Mouse (Mus musculus) heart, embryonic 14.5 days (tissue): ENCODE measurements around the gene Cfap97d1. TPM values are rescaled to one million over a fixed set of nuclear protein-coding genes. Genes with fewer than 3 reads are reported as not detected.

Experiments used
- ATAC-seq: fragments of 200-750 bp; cut with Nextera tagmentation; 2 replicates; pipeline ENCODE4 v1.8.0; 2017; ENCODE audit warnings: low read depth, moderate TSS enrichment; ENCODE audit not compliant: insufficient number of reproducible peaks, insufficient read depth, low FRiP score
- H3K27ac ChIP-seq, 2 experiments: fragments of 200-500 bp in 1 of 2; fragments of 300-500 bp in 1 of 2; sonication (generic) in 1 of 2; replicated peaks in 1 of 2; 2 replicates each; pipeline ENCODE4 v1.5.1; 2012 to 2014; ENCODE audit warnings: low read depth in 2 of 2, low read length in 2 of 2, control low read depth in 1 of 2, mild to moderate bottlenecking in 1 of 2, mixed read lengths in 1 of 2; ENCODE audit not compliant: control insufficient read depth in 1 of 2, insufficient read depth in 1 of 2
- H3K27me3 ChIP-seq: fragments of 300-500 bp; sonication (generic); 2 replicates; pipeline ENCODE4 v1.6.1; 2014; ENCODE audit warnings: mild to moderate bottlenecking, low read length, control low read depth; ENCODE audit not compliant: control insufficient read depth, insufficient read depth
- H3K36me3 ChIP-seq: fragments of 300-500 bp; sonication (generic); 2 replicates; pipeline ENCODE4 v1.6.1; 2014; ENCODE audit warnings: mild to moderate bottlenecking, control low read depth, low read length, mixed read lengths; ENCODE audit not compliant: control insufficient read depth, insufficient read depth
- H3K4me1 ChIP-seq, 2 experiments: fragments of 200-500 bp in 1 of 2; fragments of 300-500 bp in 1 of 2; sonication (generic) in 1 of 2; 2 replicates each; pipeline ENCODE4 v1.6.1; 2012 to 2014; ENCODE audit warnings: low read length in 2 of 2, control low read depth in 1 of 2, mixed read lengths in 1 of 2; ENCODE audit not compliant: control insufficient read depth in 2 of 2, insufficient read depth in 2 of 2
- H3K4me2 ChIP-seq: fragments of 300-500 bp; sonication (generic); 2 replicates; pipeline ENCODE4 v1.6.1; 2014; ENCODE audit warnings: mild to moderate bottlenecking, low read length
- H3K4me3 ChIP-seq, 2 experiments: fragments of 200-500 bp in 1 of 2; fragments of 300-500 bp in 1 of 2; sonication (generic) in 1 of 2; 2 replicates each; pipeline ENCODE4 v1.5.1; 2012 to 2014; ENCODE audit warnings: low read length in 2 of 2, mild to moderate bottlenecking in 2 of 2, control low read depth in 1 of 2, low read depth in 1 of 2, moderate library complexity in 1 of 2; ENCODE audit not compliant: control insufficient read depth in 1 of 2, insufficient read depth in 1 of 2
- H3K9ac ChIP-seq: fragments of 300-500 bp; sonication (generic); 2 replicates; pipeline ENCODE4 v1.6.1; 2014; ENCODE audit warnings: mild to moderate bottlenecking, low read length
- H3K9me3 ChIP-seq: fragments of 300-500 bp; sonication (generic); 2 replicates; pipeline ENCODE4 v1.6.1; 2016; ENCODE audit warnings: low read length, control low read depth; ENCODE audit not compliant: control insufficient read depth
- WGBS: fragments of 180-500 bp; shearing (Covaris S2); extraction: QIAGEN DNeasy Blood & Tissue Kit; methylation state at CpG from one replicate; pipeline ENCODE4 v1.1.7; 2014; 5-methylcytosine and 5-hydroxymethylcytosine counted together
- polyA plus RNA-seq: library from polyadenylated mRNA; unstranded; fragments of >200 nt; fragmentation: Nextera tagmentation; extraction: Ambion mirVana; gene quantifications from 2 replicates; pipeline ENCODE4 v1.2.1, GENCODE M21; 2014

The Cfap97d1 gene
- polyA plus RNA-seq, 1 experiment from 2014 or later: not detected

DNA sequence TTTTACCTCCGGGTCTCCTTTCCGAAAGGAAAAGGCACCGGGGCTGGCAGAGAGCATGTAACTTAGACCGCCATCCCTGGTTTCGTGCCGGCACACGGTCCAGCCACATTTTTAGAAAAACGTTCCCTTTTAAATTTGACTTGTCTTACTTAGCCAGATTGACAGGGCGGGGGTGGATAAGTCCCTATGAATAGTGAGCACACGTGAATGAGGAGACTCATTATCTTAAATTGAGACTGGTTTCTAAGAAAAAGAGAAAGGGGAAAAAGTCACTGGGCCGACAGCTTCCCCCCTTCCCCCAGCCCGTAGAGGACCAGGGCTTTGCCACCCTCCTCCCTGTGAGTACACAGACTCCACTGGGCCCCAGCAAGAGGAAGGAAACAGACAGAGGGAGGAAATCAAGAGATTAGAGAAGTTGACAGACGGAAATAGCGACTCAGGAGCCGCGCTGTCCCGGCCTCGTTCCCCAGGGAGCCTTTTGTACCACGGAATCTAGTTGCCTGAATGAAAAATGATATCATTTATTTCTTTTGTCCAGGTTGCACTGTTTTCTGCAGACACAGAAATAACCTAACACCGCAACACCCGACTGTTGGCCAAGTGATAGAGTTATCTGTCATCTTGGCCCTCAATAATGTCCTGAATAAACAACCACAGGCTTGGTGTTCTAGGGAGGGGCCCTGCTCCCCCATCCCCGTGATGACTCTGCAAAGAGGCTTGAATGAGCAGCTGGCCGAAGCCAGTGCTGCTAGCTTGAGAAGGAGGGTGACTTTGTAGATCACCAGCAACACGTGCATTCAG, 31.3 kb upstream of the Cfap97d1 start:
- Histone ChIP-seq H3K27me3 (no peaks in the 10 kb centered on the region), H3K4me1 (peaks cover 17 to 21% of the 10 kb centered on the region in 2 experiments), H3K9ac (peak overlapping the region; percentile 34; the same call in 1 of the 2 replicates), H3K9me3 (no peaks in the 10 kb centered on the region), H3K4me3 (no peak overlapping the region), H3K36me3 (no peaks in the 10 kb centered on the region), H3K4me2 (peak overlapping the region; percentile 40), H3K27ac (peak overlapping the region; percentile 66 to 75)
- 21% methylated on average over 24 of the region's 24 CpGs for WGBS
- ATAC-seq: peak; percentile 87

DNA sequence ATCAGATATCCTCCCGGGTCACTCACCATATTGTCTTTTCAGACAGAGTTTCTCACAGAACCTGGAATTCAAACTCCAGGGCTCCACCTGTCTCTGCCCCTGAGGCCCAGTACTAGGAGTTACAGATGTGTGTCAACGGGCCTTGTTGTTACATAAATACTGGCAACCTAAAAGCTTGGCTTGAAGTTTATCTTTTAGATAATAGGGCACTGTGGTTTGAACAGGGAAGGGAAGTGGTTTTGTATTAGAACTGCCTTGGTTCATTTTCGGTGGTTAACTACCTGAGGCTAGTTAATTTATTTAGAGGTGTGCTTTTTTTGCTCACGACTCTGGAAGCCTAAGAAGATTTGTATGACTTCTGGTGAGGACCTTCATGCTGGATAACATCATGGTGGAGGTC, 30.6 kb upstream of the Cfap97d1 start:
- H3K9me3 ChIP-seq: no peaks in the 10 kb centered on the region

DNA sequence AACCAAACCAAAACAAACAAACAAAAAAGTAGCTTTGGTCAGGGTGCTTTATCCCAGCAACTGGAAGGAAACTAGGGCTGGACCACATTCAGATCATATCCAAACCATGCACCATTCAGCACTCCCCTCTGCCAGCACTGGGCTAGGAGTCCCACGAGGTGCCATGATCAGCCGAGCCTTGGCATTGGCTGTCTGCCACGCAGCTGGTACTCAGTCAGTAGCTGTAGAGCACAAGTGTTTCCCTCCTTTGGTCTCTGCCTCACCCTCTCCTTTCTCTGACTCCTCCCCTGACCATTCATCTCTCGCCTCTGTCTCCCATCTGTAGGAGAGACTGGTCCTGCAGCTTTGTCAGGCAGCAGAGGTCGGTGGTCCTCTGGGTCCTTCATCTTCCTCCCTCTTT, 26.6 kb upstream of the Cfap97d1 start:
- Histone ChIP-seq H3K27me3 (peaks cover 17% of the 10 kb centered on the region), H3K9ac (no peak overlapping the region), H3K4me1 (peaks cover 9 to 17% of the 10 kb centered on the region in 2 experiments), H3K4me3 (no peak overlapping the region), H3K9me3 (no peaks in the 10 kb centered on the region), H3K4me2 (no peak overlapping the region), H3K36me3 (no peaks in the 10 kb centered on the region), H3K27ac (no peak overlapping the region)
- no peak for ATAC-seq
- WGBS: 74% methylated on average over 5 of the region's 5 CpGs

More for the DNA sequence above, 30.6 kb upstream of the Cfap97d1 start:
- Histone ChIP-seq H3K27me3 (no peaks in the 10 kb centered on the region), H3K9ac (peak overlapping the region; percentile 34; the same call in 1 of the 2 replicates), H3K4me1 (peaks cover 17 to 21% of the 10 kb centered on the region in 2 experiments), H3K4me2 (peak overlapping the region; percentile 40), H3K36me3 (no peaks in the 10 kb centered on the region), H3K4me3 (no peak overlapping the region), H3K27ac (peak overlapping the region; percentile 66 to 75)
- no peak for ATAC-seq
- 32% methylated on average over 4 of the region's 4 CpGs for WGBS

DNA sequence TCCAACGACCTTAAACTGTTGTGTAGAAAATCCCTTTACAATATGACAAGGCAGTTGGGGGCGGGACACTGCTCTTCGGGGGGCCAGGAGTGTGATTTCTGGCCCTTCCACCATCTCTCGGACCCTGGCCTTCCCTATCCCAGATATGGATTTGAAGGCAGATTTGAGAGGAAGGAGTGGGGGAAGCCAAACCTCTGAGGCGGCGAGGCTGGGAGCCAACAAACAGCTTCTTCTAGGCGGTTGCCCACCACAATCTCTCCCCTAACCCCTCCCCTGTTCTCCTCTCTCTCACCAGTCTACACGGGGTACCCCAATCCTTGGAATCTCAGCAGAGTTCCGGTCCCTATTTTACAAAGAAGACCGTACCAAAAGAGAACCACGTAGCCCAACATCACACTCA, 21.0 kb upstream of the Cfap97d1 start:
- Histone ChIP-seq H3K27ac (peak overlapping the region in 1 of 2 experiments; percentile 46; a peak in 2 of 4 replicates), H3K4me3 (peak overlapping the region; percentile 50 to 60), H3K9ac (peak overlapping the region; percentile 74)

DNA sequence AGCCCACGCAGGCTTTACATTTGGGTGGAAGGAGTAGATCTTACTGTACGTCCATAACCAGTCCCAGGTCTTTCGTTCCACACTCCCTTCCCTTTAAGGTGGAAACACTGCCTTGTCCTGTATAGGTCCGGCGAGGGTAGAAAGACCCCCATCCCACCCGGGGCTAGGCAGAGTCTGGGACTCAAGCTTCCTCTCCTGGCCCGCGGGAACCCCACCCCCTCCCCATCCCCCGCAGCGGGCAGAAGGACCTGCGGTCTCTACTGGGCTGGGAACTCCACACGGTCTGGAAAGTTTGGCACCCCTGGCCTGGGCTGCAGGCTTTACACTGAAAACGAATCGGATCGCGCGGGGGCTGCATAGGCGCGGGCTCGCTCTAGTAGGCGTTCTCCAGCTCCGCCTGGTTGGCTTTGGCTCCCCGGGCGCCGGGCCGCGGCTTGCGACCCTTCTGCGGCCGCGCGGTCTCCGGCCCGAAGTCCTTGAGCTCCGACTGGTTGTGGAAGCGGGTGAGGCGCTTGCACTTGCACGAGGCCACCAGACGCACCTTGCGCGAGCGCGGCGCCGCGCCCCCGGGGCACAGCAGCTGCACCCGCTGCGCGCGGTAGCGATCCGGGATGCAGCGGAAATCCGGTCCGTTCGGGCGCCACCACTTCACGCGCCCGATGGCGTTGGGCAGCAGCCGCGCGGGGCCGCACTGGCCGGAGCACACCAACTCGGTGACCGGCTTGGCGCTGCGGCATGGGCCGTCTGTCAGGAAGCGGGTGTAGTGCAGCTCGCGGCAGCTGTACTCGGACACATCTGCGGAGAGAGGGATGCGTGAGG, 20.4 kb upstream of the Cfap97d1 start:
- Histone ChIP-seq H3K4me2 (peak overlapping the region; percentile 95), H3K9me3 (no peaks in the 10 kb centered on the region), H3K9ac (peak overlapping the region; percentile 74), H3K4me1 (peaks cover 18 to 30% of the 10 kb centered on the region in 2 experiments), H3K27ac (peak overlapping the region in 1 of 2 experiments; percentile 46; a peak in 2 of 4 replicates), H3K4me3 (peak overlapping the region; percentile 50 to 60), H3K27me3 (peaks cover 54% of the 10 kb centered on the region), H3K36me3 (no peaks in the 10 kb centered on the region)
- peak; percentile 24; the same call in 1 of the 2 replicates for ATAC-seq
- WGBS: under 1% methylated on average over 78 of the region's 78 CpGs

More for the DNA sequence above, 21.0 kb upstream of the Cfap97d1 start:
- Histone ChIP-seq H3K4me2 (peak overlapping the region; percentile 95), H3K36me3 (no peaks in the 10 kb centered on the region), H3K9me3 (no peaks in the 10 kb centered on the region), H3K27me3 (peaks cover 54% of the 10 kb centered on the region), H3K4me1 (peaks cover 13 to 26% of the 10 kb centered on the region in 2 experiments)
- WGBS: 4% methylated on average over 11 of the region's 11 CpGs
- ATAC-seq: no peak

DNA sequence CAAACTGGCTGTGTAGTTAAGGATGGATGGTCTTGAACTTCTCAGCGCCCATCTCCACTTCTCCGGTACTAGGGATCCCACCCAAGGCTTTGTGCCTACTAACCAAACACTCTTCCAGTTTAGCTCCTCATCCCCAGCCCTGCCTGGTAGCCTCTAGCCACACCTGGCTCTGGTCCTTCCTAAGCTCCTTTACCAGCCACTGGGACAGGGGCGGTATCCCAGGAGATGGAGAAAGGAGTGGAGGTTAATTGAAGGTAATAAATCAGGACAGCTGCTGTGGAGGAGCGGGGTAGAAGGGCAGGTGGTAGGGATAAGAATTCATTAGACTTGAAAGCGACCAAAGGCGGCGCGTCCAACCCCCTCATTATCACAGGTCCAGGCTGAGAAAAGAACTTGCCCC, 19.4 kb upstream of the Cfap97d1 start:
- H3K4me3 ChIP-seq: peak overlapping the region; percentile 4 to 60; a peak in 3 of 4 replicates
- H3K27ac ChIP-seq: 0 out of 4 replicates have a peak overlapping the region, but pooled peaks of 1 of the 2 experiments have one; percentile 46
- whole genome bisulfite sequencing: 21% methylated on average over 8 of the region's 8 CpGs
- ATAC-seq: no peak
- peak overlapping the region; percentile 95 for H3K4me2 ChIP-seq
- peaks cover 54% of the 10 kb centered on the region for H3K27me3 ChIP-seq
- peak overlapping the region; percentile 74 for H3K9ac ChIP-seq
- peaks cover 18 to 30% of the 10 kb centered on the region in 2 experiments for H3K4me1 ChIP-seq
- H3K36me3 ChIP-seq: no peaks in the 10 kb centered on the region
- no peaks in the 10 kb centered on the region for H3K9me3 ChIP-seq

DNA sequence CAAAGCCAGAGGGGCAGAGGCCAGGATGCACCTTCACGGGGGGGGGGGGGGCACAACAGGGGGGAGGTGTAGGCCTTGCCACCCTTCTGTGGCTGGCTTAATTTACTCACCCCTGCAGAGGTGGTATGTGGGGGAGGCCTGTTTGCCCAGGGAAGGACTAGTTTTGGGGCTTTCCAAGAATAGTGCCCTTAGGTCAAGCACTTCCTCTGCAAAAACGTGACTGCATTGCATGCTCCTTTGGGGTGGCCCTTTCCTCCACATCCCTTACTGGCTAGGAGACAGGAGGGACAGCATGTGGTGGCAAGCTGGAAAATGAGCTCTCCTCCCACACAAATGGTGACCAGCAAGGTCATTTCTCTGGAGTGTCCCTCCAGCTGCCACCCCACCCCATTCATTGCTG, 18.5 kb upstream of the Cfap97d1 start:
- 13% methylated on average over 2 of the region's 2 CpGs for WGBS
- ATAC-seq: no peak
- peaks cover 54% of the 10 kb centered on the region for H3K27me3 ChIP-seq
- H3K4me3 ChIP-seq: peak overlapping the region in 1 of 2 experiments; percentile 60; a peak in 2 of 4 replicates
- H3K4me2 ChIP-seq: peak overlapping the region; percentile 95
- H3K36me3 ChIP-seq: no peaks in the 10 kb centered on the region
- H3K27ac ChIP-seq: no peak overlapping the region; a peak in 1 of 4 replicates
- H3K9ac ChIP-seq: peak overlapping the region; percentile 44; the same call in 1 of the 2 replicates
- peaks cover 18 to 30% of the 10 kb centered on the region in 2 experiments for H3K4me1 ChIP-seq
- H3K9me3 ChIP-seq: no peaks in the 10 kb centered on the region
